Mouse (Mus musculus) lung, postnatal 0 days (tissue): ENCODE results near the gene Gm20388. TPM values are rescaled to one million over a fixed set of nuclear protein-coding genes. Genes with fewer than 3 reads are reported as not detected.

Experiments
- ATAC-seq: fragments of 200-750 bp; cut with Nextera tagmentation; 2 replicates; pipeline ENCODE4 v1.8.0; 2017; ENCODE audit warnings: moderate library complexity
- DNase-seq: peaks from one replicate; pipeline ENCODE4 v3.0.0-alpha.2; 2016; ENCODE audit warnings: low spot score
- H3K27ac ChIP-seq: fragments of 300-500 bp; sonication (generic); 2 replicates; pipeline ENCODE4 v1.5.1; 2014; ENCODE audit warnings: antibody characterized with exemption, mild to moderate bottlenecking, low read length, mixed read lengths
- H3K27me3 ChIP-seq: fragments of 300-500 bp; sonication (generic); replicated peaks from 2 replicates; pipeline ENCODE4 v1.6.1; 2014; ENCODE audit warnings: low read length, mixed read lengths; ENCODE audit not compliant: insufficient read depth
- H3K36me3 ChIP-seq: fragments of 300-500 bp; sonication (generic); 2 replicates; pipeline ENCODE4 v1.6.1; 2014; ENCODE audit warnings: low read length, mixed read lengths; ENCODE audit not compliant: insufficient read depth
- H3K4me1 ChIP-seq: fragments of 300-500 bp; sonication (generic); 2 replicates; pipeline ENCODE4 v1.6.1; 2014; ENCODE audit warnings: antibody characterized with exemption, low read depth, low read length, mixed read lengths; ENCODE audit not compliant: insufficient read depth
- H3K4me2 ChIP-seq: fragments of 300-500 bp; sonication (generic); replicated peaks from 2 replicates; pipeline ENCODE4 v1.6.1; 2014; ENCODE audit warnings: low read depth, mild to moderate bottlenecking, low read length, moderate library complexity, mixed read lengths
- H3K4me3 ChIP-seq: fragments of 300-500 bp; sonication (generic); 2 replicates; pipeline ENCODE4 v1.5.1; 2014; ENCODE audit warnings: low read depth, low read length
- H3K9ac ChIP-seq: fragments of 300-500 bp; sonication (generic); replicated peaks from 2 replicates; pipeline ENCODE4 v1.6.1; 2014; ENCODE audit warnings: low read depth, mild to moderate bottlenecking
- H3K9me3 ChIP-seq: fragments of 300-500 bp; sonication (generic); 2 replicates; pipeline ENCODE4 v1.6.1; 2016; ENCODE audit warnings: low read length, mixed read lengths
- CTCF ChIP-seq: IDR thresholded peaks from 2 replicates; pipeline ENCODE4 v1.5.1; 2016; ENCODE audit warnings: antibody characterized with exemption, mild to moderate bottlenecking
- EP300 ChIP-seq: IDR thresholded peaks from 2 replicates; pipeline ENCODE4 v1.6.1; 2016; ENCODE audit warnings: antibody characterized with exemption, mild to moderate bottlenecking, control low read depth
- WGBS: fragments of 180-500 bp; shearing (Covaris S2); extraction: QIAGEN DNeasy Blood & Tissue Kit; methylation state at CpG from one replicate; pipeline ENCODE4 v1.1.7; 2014; 5-methylcytosine and 5-hydroxymethylcytosine counted together
- polyA plus RNA-seq: library from polyadenylated mRNA; unstranded; fragments of >200 nt; fragmentation: Nextera tagmentation; extraction: Ambion mirVana; gene quantifications from 2 replicates; pipeline ENCODE4 v1.2.1, GENCODE M21; 2015

Gm20388 gene
- polyA plus RNA-seq, 1 experiment from 2014 or later: not detected

- TF ChIP-seq EP300 (no peak), CTCF (no peak)
- H3K4me2 ChIP-seq: no peak overlapping the region
- ATAC-seq: no peak
- H3K36me3 ChIP-seq: no peaks in the 10 kb centered on the region
- no peaks in the 10 kb centered on the region for H3K4me1 ChIP-seq
- H3K27ac ChIP-seq: no peak overlapping the region
- H3K27me3 ChIP-seq: peaks cover 3% of the 10 kb centered on the region; the same call in 1 of the 2 replicates
- H3K4me3 ChIP-seq: no peak overlapping the region
- no peaks in the 10 kb centered on the region for H3K9me3 ChIP-seq
- no peak overlapping the region for H3K9ac ChIP-seq
- DNase-seq: peak; percentile 23
- WGBS: 34% methylated on average over 4 of the region's 4 CpGs
These were observed 2826.4 kb downstream of the Gm20388 start for GRCm38 (mm10) chr8:122737071-122737470.

- 84% methylated on average over 6 of the region's 6 CpGs for WGBS
- Histone ChIP-seq H3K36me3 (no peaks in the 10 kb centered on the region), H3K27ac (no peak overlapping the region), H3K4me2 (no peak overlapping the region), H3K9me3 (no peaks in the 10 kb centered on the region), H3K4me3 (no peak overlapping the region), H3K4me1 (no peaks in the 10 kb centered on the region), H3K9ac (no peak overlapping the region), H3K27me3 (peaks cover 3% of the 10 kb centered on the region; the same call in 1 of the 2 replicates)
- DNase-seq: no peak
- ATAC-seq: no peak
- TF ChIP-seq CTCF (no peak), EP300 (no peak)
These were observed 2827.2 kb downstream of the Gm20388 start for GRCm38 (mm10) chr8:122737886-122738285.

GRCm38 (mm10) chr8:122739102-122739725 lies 2828.6 kb downstream of the Gm20388 start:
- no peaks in the 10 kb centered on the region; the same call in 1 of the 2 replicates for H3K27me3 ChIP-seq
- WGBS: 17% methylated on average over 10 of the region's 11 CpGs
- H3K4me2 ChIP-seq: no peak overlapping the region
- no peak overlapping the region for H3K27ac ChIP-seq
- no peak overlapping the region for H3K9ac ChIP-seq
- DNase-seq: no peak
- no peaks in the 10 kb centered on the region for H3K4me1 ChIP-seq
- no peak overlapping the region for H3K4me3 ChIP-seq
- ATAC-seq: no peak
- TF ChIP-seq EP300: no peak
- TF ChIP-seq CTCF: no peak
- no peaks in the 10 kb centered on the region for H3K9me3 ChIP-seq
- H3K36me3 ChIP-seq: no peaks in the 10 kb centered on the region

GRCm38 (mm10) chr8:122742471-122742870 lies 2831.8 kb downstream of the Gm20388 start:
- no peak overlapping the region for H3K27ac ChIP-seq
- 29% methylated on average over 19 of the region's 19 CpGs for WGBS
- DNase-seq: no peak
- H3K36me3 ChIP-seq: no peaks in the 10 kb centered on the region
- H3K9ac ChIP-seq: no peak overlapping the region
- H3K4me3 ChIP-seq: no peak overlapping the region
- H3K27me3 ChIP-seq: peaks cover 9% of the 10 kb centered on the region; the same call in 1 of the 2 replicates
- H3K4me2 ChIP-seq: no peak overlapping the region
- no peaks in the 10 kb centered on the region for H3K9me3 ChIP-seq
- TF ChIP-seq CTCF: no peak
- no peak for TF ChIP-seq EP300
- ATAC-seq: no peak
- no peaks in the 10 kb centered on the region for H3K4me1 ChIP-seq

GRCm38 (mm10) chr8:122745022-122745749 lies 2834.5 kb downstream of the Gm20388 start:
- no peak overlapping the region for H3K9ac ChIP-seq
- H3K27ac ChIP-seq: no peak overlapping the region
- no peak overlapping the region for H3K4me2 ChIP-seq
- H3K4me1 ChIP-seq: no peaks in the 10 kb centered on the region
- ATAC-seq (no peak), DNase-seq (no peak)
- peaks cover 9% of the 10 kb centered on the region; the same call in 1 of the 2 replicates for H3K27me3 ChIP-seq
- H3K4me3 ChIP-seq: no peak overlapping the region
- 29% methylated on average over 17 of the region's 17 CpGs for WGBS
- no peaks in the 10 kb centered on the region for H3K9me3 ChIP-seq
- no peaks in the 10 kb centered on the region for H3K36me3 ChIP-seq
- TF ChIP-seq EP300 (no peak), CTCF (no peak)

GRCm38 (mm10) chr8:122745750-122746275 lies 2835.2 kb downstream of the Gm20388 start:
- ATAC-seq (no peak), DNase-seq (no peak)
- H3K27ac ChIP-seq: no peak overlapping the region
- no peak overlapping the region for H3K9ac ChIP-seq
- 24% methylated on average over 16 of the region's 16 CpGs for WGBS
- H3K27me3 ChIP-seq: peaks cover 9% of the 10 kb centered on the region; the same call in 1 of the 2 replicates
- H3K4me3 ChIP-seq: no peak overlapping the region
- TF ChIP-seq EP300: no peak
- no peak for TF ChIP-seq CTCF
- no peak overlapping the region for H3K4me2 ChIP-seq
- H3K4me1 ChIP-seq: no peaks in the 10 kb centered on the region
- no peaks in the 10 kb centered on the region for H3K36me3 ChIP-seq
- no peaks in the 10 kb centered on the region for H3K9me3 ChIP-seq
